ENCODE assay signal across 9 mouse cellular contexts in genomic region chr13:48639570-48639969, GRCm38 (mm10). TPM values are rescaled to one million over a fixed set of nuclear protein-coding genes. Genes with fewer than 3 reads are reported as not detected.
DNase-seq lines count a peak whose midpoint lies in the region; ATAC-seq and TF ChIP-seq lines count a peak whose summit lies in the region.
"Had no signal": no experiment of that assay in that cellular context is flagged by ENCODE, and none has a peak within 500 bp of the region (broad histone marks: within the 10 kb centered on the region; RNA-seq: fewer than 3 reads in every experiment).

No protein-coding gene starts in this region.

- no peak overlapping the region for H3K4me3 ChIP-seq in embryonic facial prominence, embryonic 10.5 days
- H3K4me3 ChIP-seq in kidney, postnatal 0 days (replicated peaks; ENCODE audit: low read depth, low read length): no peak overlapping the region

- H3K4me2 ChIP-seq in kidney, postnatal 0 days (ENCODE audit: low read length): no peak overlapping the region

- intact Hi-C loops in heart, postnatal 25 days (cut with DNase I): loop anchor here (1.0 to 2.0 kb wide), 2 partner anchors 65 to 111 kb away; no protein-coding TSS in a partner anchor

- no peaks in the 10 kb centered on the region for H3K4me1 ChIP-seq in embryonic facial prominence, embryonic 10.5 days
- H3K4me1 ChIP-seq in kidney, postnatal 0 days (replicated peaks; ENCODE audit: insufficient read depth, low read length): no peaks in the 10 kb centered on the region

- TF ChIP-seq CTCF in kidney, postnatal 0 days (IDR thresholded peaks at IDR 0.05; ENCODE audit: low read depth): peak; percentile 99

- H3K27me3 ChIP-seq in embryonic facial prominence, embryonic 10.5 days (replicated peaks; ENCODE audit: low read depth, poor library complexity, severe bottlenecking): no peaks in the 10 kb centered on the region
- H3K27me3 ChIP-seq in kidney, postnatal 0 days (ENCODE audit: insufficient read depth, low read length): no peaks in the 10 kb centered on the region

- no peak overlapping the region for H3K9ac ChIP-seq in kidney, postnatal 0 days (ENCODE audit: low read depth, low read length)

- no peaks in the 10 kb centered on the region for H3K36me3 ChIP-seq in embryonic facial prominence, embryonic 10.5 days (replicated peaks)
- H3K36me3 ChIP-seq in kidney, postnatal 0 days (ENCODE audit: insufficient read depth, low read length): no peaks in the 10 kb centered on the region

- DNase-seq in heart, adult 11 months: peak; percentile 93
- DNase-seq in heart, postnatal 25 days (ENCODE audit: low spot score): no peak
- DNase-seq in B cell, adult 2 months: peak; percentile 62 to 69
- DNase-seq in adipocyte (ENCODE audit: low spot score): peak; percentile 75
- peak; percentile 60 for DNase-seq in embryonic facial prominence, embryonic 10.5 days (ENCODE audit: low spot score)
- peak; percentile 93 for DNase-seq in kidney, postnatal 0 days (ENCODE audit: low spot score)
- DNase-seq in lung, postnatal 10 days: peak; percentile 74
- peak; percentile 54 for DNase-seq in telencephalon, adult 2 months (ENCODE audit: low read depth, low spot score)

- H3K27ac ChIP-seq in embryonic facial prominence, embryonic 10.5 days (replicated peaks): no peak overlapping the region
- H3K27ac ChIP-seq in kidney, postnatal 0 days: no peak overlapping the region

- no peak for ATAC-seq in kidney, postnatal 0 days (replicated peaks; ENCODE audit: low FRiP score, low read depth)

- no peaks in the 10 kb centered on the region for H3K9me3 ChIP-seq in embryonic facial prominence, embryonic 10.5 days
- no peaks in the 10 kb centered on the region for H3K9me3 ChIP-seq in kidney, postnatal 0 days (replicated peaks; ENCODE audit: low read length)

RNA-seq across cellular contexts. Expression of gene Ptpdc1, which starts 14.1 kb away (rescaled TPM):
- total RNA-seq in heart, postnatal 25 days (2021): 1 to 10 TPM; 4.6 to 6.0 TPM
- 7.7 and 10.5 TPM in 2 replicates for polyA plus RNA-seq in embryonic facial prominence, embryonic 10.5 days (2016; fragmentation: Nextera tagmentation; extraction: Ambion mirVana)
- 9.9 and 10.7 TPM in 2 replicates for polyA plus RNA-seq in kidney, postnatal 0 days (2015; fragmentation: Nextera tagmentation; extraction: Ambion mirVana)

RNA-seq across cellular contexts. Expression of gene Barx1, which starts 23.2 kb away (rescaled TPM):
- not detected for total RNA-seq in heart, postnatal 25 days (2021)
- 43.5 and 57.9 TPM in 2 replicates for polyA plus RNA-seq in embryonic facial prominence, embryonic 10.5 days (2016; fragmentation: Nextera tagmentation; extraction: Ambion mirVana)
- polyA plus RNA-seq in kidney, postnatal 0 days (2015; fragmentation: Nextera tagmentation; extraction: Ambion mirVana): not detected in 2 replicates
- total RNA-seq: layer of hippocampus, postnatal 25 days had no signal

Comparison
In these comparisons a context has a peak if more than half of its experiments do, and no peak if none do; other contexts are left out.
1. RNA of gene Barx1, which starts 23.2 kb away (polyA plus RNA-seq): 43.5 to 57.9 TPM in embryonic facial prominence, embryonic 10.5 days; not detected in kidney, postnatal 0 days; every median in the first group is over 10 times any median in the second.